Mouse (Mus musculus) cerebellum, adult 2 months (tissue): ENCODE data around the gene Aurkb. TPM values are rescaled to one million over a fixed set of nuclear protein-coding genes. Genes with fewer than 3 reads are reported as not detected.

ENCODE experiments used
- DNase-seq, 2 experiments: peaks; one replicate each; pipeline ENCODE4 v3.0.0; 2021
- H3K27ac ChIP-seq: fragments of 200-500 bp; 2 replicates; pipeline ENCODE4 v1.5.1; 2012; ENCODE audit warnings: low read length, control low read depth, inconsistent platforms; ENCODE audit not compliant: insufficient read depth
- H3K27me3 ChIP-seq: fragments of 200-500 bp; 2 replicates; pipeline ENCODE4 v1.6.1; 2012; ENCODE audit warnings: inconsistent platforms, mild to moderate bottlenecking, low read length, moderate library complexity; ENCODE audit not compliant: control insufficient read depth, insufficient read depth
- H3K4me1 ChIP-seq: fragments of 200-500 bp; 2 replicates; pipeline ENCODE4 v1.6.1; 2011; ENCODE audit warnings: low read length; ENCODE audit not compliant: control insufficient read depth, insufficient read depth
- H3K4me3 ChIP-seq: fragments of 200-500 bp; replicated peaks from 2 replicates; pipeline ENCODE3; 2011; ENCODE audit warnings: mild to moderate bottlenecking, low read depth, low read length, control low read depth; ENCODE audit not compliant: insufficient read depth
- CTCF ChIP-seq: fragments of 200-500 bp; IDR thresholded peaks from 2 replicates; pipeline ENCODE4 v1.5.1; 2011; ENCODE audit warnings: low read depth, mild to moderate bottlenecking, control low read depth, low read length, moderate library complexity, borderline replicate concordance; ENCODE audit not compliant: insufficient read depth
- POLR2A ChIP-seq: fragments of 200-500 bp; IDR thresholded peaks from 2 replicates; pipeline ENCODE4 v1.6.1; 2011; ENCODE audit warnings: low read length, control low read depth, borderline replicate concordance; ENCODE audit not compliant: insufficient read depth
- WGBS: fragments of 180-500 bp; shearing (Covaris S2); methylation state at CpG from one replicate; pipeline ENCODE4 v1.1.7; 2018; 5-methylcytosine and 5-hydroxymethylcytosine counted together
- polyA plus RNA-seq: library from polyadenylated mRNA; depleted of rRNA; stranded (reverse); fragments of >200 nt; gene quantifications from 2 replicates; pipeline ENCODE4 v1.2.3, GENCODE M21; 2012

Gene Aurkb
- polyA plus RNA-seq, 1 experiment = 0.51 TPM

- Histone ChIP-seq H3K27me3 (no peaks in the 10 kb centered on the region), H3K4me1 (no peaks in the 10 kb centered on the region; the same call in 1 of the 2 replicates), H3K4me3 (peak within 1 kb of the TSS; percentile 69), H3K27ac (peak within 1 kb of the TSS; percentile 76)
- peak; percentile 95 to 96 for DNase-seq
- no peak for TF ChIP-seq CTCF
- peak; percentile 96 for TF ChIP-seq POLR2A
- under 1% methylated on average over 47 of the region's 47 CpGs for WGBS
These were observed 25.3 kb downstream of the Aurkb start, which contains the start of gene Tmem107 for GRCm38 (mm10) chr11:69070590-69071222. Gene Tmem107, plus strand, starts transcription at chr11:69070806.

- WGBS = 15% methylated on average over 9 of the region's 9 CpGs
- no peaks in the 10 kb centered on the region; the same call in 1 of the 2 replicates for H3K4me1 ChIP-seq
These were observed 25.8 kb downstream of the Aurkb start for GRCm38 (mm10) chr11:69071262-69071661.

GRCm38 (mm10) chr11:69072234-69072633 lies 26.8 kb downstream of the Aurkb start:
- 74% methylated on average over 11 of the region's 11 CpGs for WGBS
- H3K4me1 ChIP-seq = no peaks in the 10 kb centered on the region; the same call in 1 of the 2 replicates
- H3K27me3 ChIP-seq = no peaks in the 10 kb centered on the region
- TF ChIP-seq CTCF = no peak
- no peak for TF ChIP-seq POLR2A
- DNase-seq = peak in 1 of 2 experiments; percentile 18
- H3K4me3 ChIP-seq = peak overlapping the region; percentile 34
- peak overlapping the region; percentile 61 for H3K27ac ChIP-seq

More at GRCm38 (mm10) chr11:69071262-69071661, 25.8 kb downstream of the Aurkb start:
- peak overlapping the region; percentile 76 for H3K27ac ChIP-seq
- H3K4me3 ChIP-seq = peak overlapping the region; percentile 69
- DNase-seq = no peak
- no peak for TF ChIP-seq POLR2A
- TF ChIP-seq CTCF = no peak
- no peaks in the 10 kb centered on the region for H3K27me3 ChIP-seq

- peak overlapping the region; percentile 96 for H3K27ac ChIP-seq
- H3K27me3 ChIP-seq = no peaks in the 10 kb centered on the region
- H3K4me1 ChIP-seq = no peaks in the 10 kb centered on the region; the same call in 1 of the 2 replicates
- DNase-seq = no peak
- TF ChIP-seq POLR2A (no peak), CTCF (no peak)
- WGBS = 1% methylated on average over 9 of the region's 9 CpGs
- H3K4me3 ChIP-seq = peak overlapping the region; percentile 62
These were observed 27.2 kb downstream of the Aurkb start for GRCm38 (mm10) chr11:69072666-69073064.

GRCm38 (mm10) chr11:69073065-69073888 lies 27.8 kb downstream of the Aurkb start:
- peak overlapping the region; percentile 96; the same call in 1 of the 2 replicates for H3K27ac ChIP-seq
- DNase-seq = peak; percentile 80 to 92
- under 1% methylated on average over 14 of the region's 14 CpGs for WGBS
- TF ChIP-seq POLR2A = peak; percentile 92; the same call in 1 of the 2 replicates
- no peak for TF ChIP-seq CTCF
- H3K4me1 ChIP-seq = no peaks in the 10 kb centered on the region
- H3K4me3 ChIP-seq = peak overlapping the region; percentile 62
- no peaks in the 10 kb centered on the region for H3K27me3 ChIP-seq

GRCm38 (mm10) chr11:69073951-69074775 lies 28.7 kb downstream of the Aurkb start:
- 40% methylated on average over 6 of the region's 6 CpGs for WGBS
- H3K4me1 ChIP-seq = no peaks in the 10 kb centered on the region
- no peak overlapping the region for H3K4me3 ChIP-seq
- no peak for DNase-seq
- H3K27ac ChIP-seq = no peak overlapping the region
- H3K27me3 ChIP-seq = no peaks in the 10 kb centered on the region
- TF ChIP-seq CTCF = no peak
- no peak for TF ChIP-seq POLR2A

GRCm38 (mm10) chr11:69074776-69075069 lies 29.3 kb downstream of the Aurkb start:
- H3K27ac ChIP-seq = no peak overlapping the region
- H3K4me1 ChIP-seq = no peaks in the 10 kb centered on the region
- H3K4me3 ChIP-seq = no peak overlapping the region
- DNase-seq = no peak
- TF ChIP-seq POLR2A (no peak), CTCF (no peak)
- 53% methylated on average over 2 of the region's 2 CpGs for WGBS
- H3K27me3 ChIP-seq = no peaks in the 10 kb centered on the region
